Mouse (Mus musculus) skeletal muscle tissue, adult 2 months (tissue): ENCODE data around the gene Galns.
A peak's percentile ranks its signal among the peaks of the same experiment; 100 is the strongest.
"Not testable (repeated sequence)": the region's sequence is repeated elsewhere in the genome, so short reads cannot be mapped to it uniquely, and the experiment has no call there.

ENCODE experiments used
- DNase-seq: peaks from one replicate; pipeline ENCODE4 v3.0.0-alpha.2; 2012; ENCODE audit warnings: low read depth, low spot score

Gene Galns

DNA sequence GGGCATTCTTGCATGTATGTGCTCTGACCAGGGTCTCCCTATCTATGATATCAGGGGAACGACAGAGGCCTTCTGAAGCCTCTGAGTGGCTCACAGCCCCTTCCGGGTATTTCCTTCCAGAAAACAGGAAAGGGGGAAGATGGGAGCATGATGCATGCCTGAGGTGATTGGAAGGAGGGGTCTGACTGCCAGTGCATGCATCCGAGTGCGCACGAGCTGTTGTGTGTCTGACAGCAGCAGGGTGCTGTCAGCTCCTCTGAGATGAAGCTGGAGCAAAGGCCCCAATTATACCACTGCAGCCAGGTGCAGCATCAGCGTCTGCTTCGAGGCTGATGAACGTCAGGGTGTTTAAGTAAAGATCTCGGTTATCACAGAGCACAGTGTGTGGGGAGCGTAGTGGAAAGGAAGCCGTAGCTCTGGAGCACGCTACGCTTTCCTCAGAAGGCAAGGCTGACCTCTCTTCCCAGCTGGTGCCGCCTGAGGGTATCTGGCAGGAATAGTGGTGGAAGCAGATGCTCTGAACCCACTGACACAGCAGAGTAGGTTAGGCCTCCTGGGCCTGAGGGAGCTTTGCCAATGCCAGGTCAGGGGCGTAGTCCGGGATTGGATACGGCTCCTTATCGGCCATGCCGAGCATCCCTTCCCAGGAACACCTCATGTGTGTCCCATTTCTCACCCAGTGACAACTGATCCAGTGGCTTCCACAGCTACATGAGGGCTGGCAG lies 17.3 kb downstream of the Galns start:
- no peak for DNase-seq

- no peak for DNase-seq
Measured at GRCm38 (mm10) chr8:122593240-122593639, 18.0 kb downstream of the Galns start.

DNA sequence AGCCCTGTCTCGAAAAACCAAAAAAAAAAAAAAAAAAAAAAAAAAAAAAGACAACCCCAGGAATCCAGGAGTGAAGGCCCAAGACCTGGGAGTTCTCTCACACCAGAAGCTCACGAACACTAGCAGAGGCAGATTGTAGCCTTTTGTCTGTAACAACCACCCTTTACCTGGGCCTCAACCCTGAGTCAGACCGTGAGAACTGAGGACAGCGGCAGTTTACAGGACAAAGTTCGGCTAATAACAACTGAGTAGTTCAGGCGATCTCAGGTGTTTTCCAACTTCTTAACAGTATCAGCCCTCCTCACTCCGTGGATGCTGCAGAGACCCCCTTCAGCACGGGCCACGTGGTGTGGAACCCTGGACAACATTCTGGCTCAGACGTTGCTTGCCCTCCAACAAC lies 24.5 kb downstream of the Galns start:
- no peak for DNase-seq

DNA sequence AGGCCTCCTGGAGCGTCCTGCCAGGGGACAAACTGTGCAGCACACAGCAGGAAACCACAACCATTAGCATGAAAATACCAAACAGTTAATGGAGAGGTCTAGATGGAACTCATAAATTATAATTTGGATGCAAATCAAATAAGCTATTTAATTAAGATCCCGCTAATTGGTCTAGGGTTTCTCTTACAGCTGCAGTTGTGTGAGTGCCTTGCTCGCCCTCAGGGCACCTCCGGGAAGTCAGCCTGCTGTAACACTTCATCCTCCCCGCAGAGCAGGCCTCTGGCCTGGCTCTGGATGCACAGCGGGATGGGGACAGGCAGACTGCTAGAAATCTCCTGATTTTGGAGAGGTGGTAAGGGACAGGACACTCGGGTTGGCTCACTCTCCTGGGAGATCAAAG lies 25.1 kb downstream of the Galns start:
- DNase-seq: no peak

GRCm38 (mm10) chr8:122585411-122585891 lies 25.8 kb downstream of the Galns start:
- DNase-seq: no peak

GRCm38 (mm10) chr8:122584981-122585380 lies 26.3 kb downstream of the Galns start:
- DNase-seq: no peak

DNA sequence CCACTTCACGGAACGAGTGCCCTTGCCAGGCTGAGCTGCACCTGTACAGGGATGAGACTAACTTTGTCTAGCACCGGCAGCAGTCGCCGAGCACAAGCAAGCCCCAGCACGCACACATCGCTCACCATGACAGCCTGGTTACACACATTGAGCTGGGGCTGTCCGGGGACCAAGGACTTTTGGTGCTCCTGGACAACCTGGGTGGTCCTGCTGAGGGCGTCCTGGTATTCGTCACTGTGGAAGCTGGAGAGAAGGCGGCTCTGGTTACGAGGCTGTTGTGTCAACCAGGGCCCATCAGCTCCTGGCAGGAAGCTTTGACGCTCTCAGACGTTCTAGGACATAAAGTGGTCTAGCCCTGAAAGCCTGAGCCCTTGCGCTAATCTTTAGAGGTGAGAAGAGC lies 30.3 kb downstream of the Galns start:
- DNase-seq: no peak

DNA sequence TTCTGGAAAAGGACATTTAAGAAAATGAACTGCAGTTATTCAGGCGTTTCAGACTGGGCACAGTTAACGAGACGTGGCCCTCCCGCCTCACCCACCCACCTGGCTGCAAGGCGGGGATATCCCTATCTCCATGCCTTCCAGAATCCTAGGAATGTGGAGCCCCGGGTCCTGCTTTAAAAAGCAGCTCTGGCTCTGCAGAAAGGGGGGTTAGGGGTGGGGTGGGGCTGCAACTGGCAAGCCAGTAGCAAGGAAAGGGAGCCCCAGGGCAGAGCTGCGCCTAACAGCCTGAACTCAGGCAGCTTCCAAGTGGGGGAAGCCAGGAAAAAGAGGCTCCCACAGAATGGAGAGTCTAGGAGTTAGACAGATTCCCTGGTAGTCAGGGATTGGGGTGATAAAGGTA lies 32.1 kb downstream of the Galns start:
- no peak for DNase-seq

GRCm38 (mm10) chr8:122577116-122577515 lies 34.1 kb downstream of the Galns start:
- DNase-seq: no peak

DNA sequence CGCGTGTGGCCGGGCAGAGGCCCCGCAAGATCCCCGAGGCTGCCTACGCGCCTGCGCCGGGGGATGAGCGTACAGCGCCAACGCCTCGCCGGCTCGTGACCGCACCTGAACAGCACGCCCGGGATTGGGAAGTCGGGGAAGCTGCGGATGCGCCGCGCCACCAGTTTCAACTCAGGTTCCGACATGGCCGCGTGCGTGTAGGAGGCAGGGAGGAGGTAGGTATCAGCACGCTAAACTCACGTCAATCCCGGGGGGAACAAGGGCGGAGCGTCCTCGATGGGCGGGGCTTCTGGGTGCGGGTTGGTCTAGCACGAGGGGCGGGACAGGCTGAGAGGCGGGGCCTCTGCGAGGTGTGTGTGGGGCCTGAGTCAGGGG lies 34.6 kb downstream of the Galns start, which contains the start of gene Aprt:
Gene Aprt, minus strand, starts transcription at position 262 of the 375 bp plus-strand sequence.
- DNase-seq: peak; percentile 77

- no peak for DNase-seq
Measured at GRCm38 (mm10) chr8:122575735-122576647, 35.3 kb downstream of the Galns start.

- DNase-seq: no peak
Measured at GRCm38 (mm10) chr8:122575286-122575685, 36.0 kb downstream of the Galns start.

DNA sequence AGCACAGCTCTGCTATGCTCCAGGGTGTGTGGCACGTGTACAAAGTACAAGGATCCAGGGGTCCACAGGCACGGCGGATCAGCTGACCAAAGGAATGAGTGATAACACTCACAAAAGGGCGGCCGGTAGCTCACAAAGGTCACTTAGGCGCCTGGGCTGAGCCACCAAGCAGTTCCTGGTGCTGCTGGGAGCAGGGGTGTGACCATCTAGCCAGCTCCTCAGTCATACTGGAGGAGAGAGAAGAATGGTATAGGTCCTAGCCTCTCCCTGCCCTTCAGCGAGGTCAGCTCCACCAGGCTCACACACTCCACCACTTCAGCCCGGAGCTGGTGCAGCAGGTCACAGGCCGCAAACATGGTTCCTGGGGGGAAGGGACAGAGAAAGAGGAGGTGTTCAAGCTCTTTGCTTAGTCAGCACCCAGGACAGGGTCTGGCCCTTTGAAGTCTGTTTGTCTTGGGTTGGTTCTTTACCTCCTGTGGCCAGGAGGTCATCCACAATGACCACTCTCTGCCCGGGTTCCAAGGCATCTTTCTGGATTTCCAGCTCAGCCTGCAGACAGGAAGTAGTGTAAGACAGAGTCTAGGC lies 36.5 kb downstream of the Galns start:
- no peak for DNase-seq

DNA sequence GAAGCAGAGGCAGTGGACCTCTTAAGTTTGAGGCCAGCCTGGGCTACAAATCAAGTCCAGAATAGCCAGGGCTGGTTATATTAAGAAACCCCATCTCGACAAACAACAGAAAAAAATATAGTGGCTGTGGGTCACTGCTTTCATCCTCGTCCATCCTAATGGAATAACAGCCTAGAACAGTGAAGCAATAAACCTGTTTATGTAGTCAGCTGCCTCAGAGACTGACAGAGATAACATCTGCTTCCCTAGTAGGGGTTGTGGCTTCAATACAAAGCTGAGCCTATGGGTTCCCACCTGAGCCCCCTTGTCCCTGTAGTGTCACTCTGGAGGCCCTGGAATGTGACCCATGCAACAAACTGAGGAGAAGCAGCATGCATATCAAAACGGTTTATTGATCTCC lies 37.0 kb downstream of the Galns start:
- DNase-seq: no peak

GRCm38 (mm10) chr8:122573577-122573976 lies 37.7 kb downstream of the Galns start:
- DNase-seq: no peak

GRCm38 (mm10) chr8:122573176-122573575 lies 38.1 kb downstream of the Galns start:
- DNase-seq: not testable (repeated sequence)

DNA sequence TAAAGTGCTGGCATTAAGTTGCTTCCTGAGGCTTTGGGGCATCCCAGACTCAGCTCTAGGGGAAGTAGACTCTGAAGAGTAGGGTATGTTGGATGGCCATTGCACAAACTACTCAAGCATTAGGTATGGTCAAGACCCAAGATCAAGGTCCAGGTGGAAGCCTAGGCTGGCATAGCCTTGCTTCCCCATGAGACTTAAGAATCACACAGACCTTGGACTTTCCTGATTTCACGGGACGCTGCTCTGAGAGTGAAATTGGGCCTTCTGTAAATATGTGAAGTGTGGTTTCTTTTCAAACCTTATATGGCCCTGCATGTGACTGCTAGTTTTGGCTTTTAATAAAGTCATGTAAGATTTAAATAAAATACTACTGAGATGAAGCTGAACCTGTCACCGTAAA lies 38.5 kb downstream of the Galns start:
- no peak for DNase-seq

GRCm38 (mm10) chr8:122571750-122572267 lies 39.5 kb downstream of the Galns start:
- DNase-seq: no peak

DNA sequence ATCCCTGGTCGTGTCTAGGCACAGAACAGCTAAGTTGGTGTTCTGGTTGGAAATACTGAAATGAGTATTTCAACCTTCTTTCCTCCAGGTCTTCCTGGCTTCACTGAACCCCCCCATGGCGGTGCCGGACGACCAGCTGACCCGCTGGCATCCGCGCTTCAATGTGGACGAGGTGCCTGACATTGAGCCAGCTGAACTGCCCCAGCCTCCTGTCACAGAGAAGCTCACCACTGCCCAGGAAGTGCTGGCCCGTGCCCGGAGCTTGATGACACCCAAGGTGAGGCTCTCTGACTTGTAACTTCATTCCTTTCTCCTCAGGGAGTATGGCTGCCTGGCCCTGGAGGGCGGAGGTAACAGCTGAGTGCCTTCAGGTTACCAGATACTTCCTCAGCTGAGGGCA lies 40.1 kb downstream of the Galns start:
- no peak for DNase-seq

GRCm38 (mm10) chr8:122569996-122570395 lies 41.3 kb downstream of the Galns start:
- no peak for DNase-seq

GRCm38 (mm10) chr8:122569329-122569728 lies 41.9 kb downstream of the Galns start:
- DNase-seq: no peak

DNA sequence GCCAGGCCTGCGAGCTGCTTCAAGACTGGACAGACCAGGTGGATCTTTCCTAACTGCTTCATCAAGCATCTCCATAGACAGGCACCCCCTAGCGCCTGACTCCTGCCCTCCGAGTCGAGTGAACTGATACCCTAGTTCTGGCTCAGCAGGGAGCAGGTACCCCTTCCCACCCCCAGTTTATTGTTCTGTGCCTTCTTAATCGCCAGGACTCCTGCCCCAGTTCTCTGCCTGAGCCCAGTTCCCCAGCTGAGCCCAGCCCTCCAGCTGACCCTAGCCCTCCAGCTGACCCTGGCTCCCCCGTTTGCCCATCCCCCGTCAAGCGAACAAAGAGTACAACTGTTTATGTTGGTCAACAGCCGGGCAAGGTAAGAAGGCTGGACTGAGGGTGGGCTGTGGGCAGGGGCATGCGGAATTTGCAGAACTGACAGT lies 42.4 kb downstream of the Galns start:
- no peak for DNase-seq
